Mouse (Mus musculus) neural tube, embryonic 15.5 days (tissue): ENCODE data around the gene D430042O09Rik. TPM values are rescaled to one million over a fixed set of nuclear protein-coding genes. Genes with fewer than 3 reads are reported as not detected.
A peak's percentile ranks its signal among the peaks of the same experiment; 100 is the strongest.

Experiments used
- ATAC-seq: fragments of 200-750 bp; cut with Nextera tagmentation; 2 replicates; pipeline ENCODE4 v1.8.0; 2017; ENCODE audit warnings: mild to moderate bottlenecking, moderate TSS enrichment, moderate library complexity; ENCODE audit not compliant: low FRiP score
- H3K27ac ChIP-seq: fragments of 300-500 bp; sonication (generic); replicated peaks from 2 replicates; pipeline ENCODE4 v1.5.1; 2015; ENCODE audit warnings: mild to moderate bottlenecking, inconsistent platforms
- H3K27me3 ChIP-seq: fragments of 300-500 bp; sonication (generic); replicated peaks from 2 replicates; pipeline ENCODE4 v1.6.1; 2015; ENCODE audit warnings: inconsistent platforms
- H3K36me3 ChIP-seq: fragments of 300-500 bp; sonication (generic); 2 replicates; pipeline ENCODE4 v1.6.1; 2015; ENCODE audit warnings: inconsistent platforms
- H3K4me1 ChIP-seq: fragments of 300-500 bp; sonication (generic); 2 replicates; pipeline ENCODE4 v1.6.1; 2015; ENCODE audit warnings: inconsistent platforms
- H3K4me2 ChIP-seq: fragments of 300-500 bp; sonication (generic); 2 replicates; pipeline ENCODE4 v1.6.1; 2015; ENCODE audit warnings: inconsistent platforms, mild to moderate bottlenecking, moderate library complexity
- H3K4me3 ChIP-seq: fragments of 300-500 bp; sonication (generic); replicated peaks from 2 replicates; pipeline ENCODE4 v1.5.1; 2015; ENCODE audit warnings: mild to moderate bottlenecking, inconsistent platforms
- H3K9ac ChIP-seq: fragments of 300-500 bp; sonication (generic); replicated peaks from 2 replicates; pipeline ENCODE4 v1.6.1; 2015; ENCODE audit warnings: mild to moderate bottlenecking, inconsistent platforms
- H3K9me3 ChIP-seq: fragments of 300-500 bp; sonication (generic); replicated peaks from 2 replicates; pipeline ENCODE4 v1.6.1; 2016; ENCODE audit warnings: inconsistent platforms
- WGBS: fragments of 180-500 bp; shearing (Covaris S2); methylation state at CpG from one replicate; pipeline ENCODE4 v1.1.7; 2015; ENCODE audit warnings: mixed read lengths; 5-methylcytosine and 5-hydroxymethylcytosine counted together
- polyA plus RNA-seq: library from polyadenylated mRNA; unstranded; fragments of >200 nt; fragmentation: Nextera tagmentation; extraction: Ambion mirVana; gene quantifications from 2 replicates; pipeline ENCODE4 v1.2.1, GENCODE M21; 2015

Gene D430042O09Rik
- polyA plus RNA-seq, 1 experiment from 2014 or later, result 5.4 TPM

DNA sequence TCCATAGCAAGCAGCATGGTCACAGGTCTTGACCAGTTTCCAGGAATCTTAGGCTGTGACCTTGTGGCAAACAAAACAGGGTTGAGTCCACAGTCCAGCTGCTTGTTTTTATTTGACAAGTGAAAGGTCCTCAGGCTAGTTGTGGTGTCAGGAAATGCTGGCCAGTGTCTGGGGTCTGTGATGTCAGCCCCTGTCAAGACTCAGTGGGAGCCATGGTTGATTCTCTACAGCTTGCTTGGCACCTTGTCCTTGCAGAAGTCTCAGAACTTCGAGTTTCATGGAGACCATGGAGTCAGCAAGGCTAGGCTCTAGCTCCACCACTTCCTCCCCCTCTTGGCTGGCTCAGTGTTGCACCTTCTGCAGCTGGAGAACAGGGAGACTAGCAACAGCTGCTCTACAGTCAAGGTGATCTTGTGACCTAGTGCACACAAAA lies 33.6 kb downstream of the D430042O09Rik start:
- Histone ChIP-seq H3K4me3 (no peak overlapping the region), H3K27me3 (no peaks in the 10 kb centered on the region), H3K4me1 (no peaks in the 10 kb centered on the region), H3K4me2 (no peak overlapping the region), H3K9me3 (no peaks in the 10 kb centered on the region), H3K36me3 (no peaks in the 10 kb centered on the region), H3K27ac (no peak overlapping the region), H3K9ac (no peak overlapping the region)
- WGBS, result 52% methylated on average over 1 of the region's 1 CpGs
- ATAC-seq, result no peak

DNA sequence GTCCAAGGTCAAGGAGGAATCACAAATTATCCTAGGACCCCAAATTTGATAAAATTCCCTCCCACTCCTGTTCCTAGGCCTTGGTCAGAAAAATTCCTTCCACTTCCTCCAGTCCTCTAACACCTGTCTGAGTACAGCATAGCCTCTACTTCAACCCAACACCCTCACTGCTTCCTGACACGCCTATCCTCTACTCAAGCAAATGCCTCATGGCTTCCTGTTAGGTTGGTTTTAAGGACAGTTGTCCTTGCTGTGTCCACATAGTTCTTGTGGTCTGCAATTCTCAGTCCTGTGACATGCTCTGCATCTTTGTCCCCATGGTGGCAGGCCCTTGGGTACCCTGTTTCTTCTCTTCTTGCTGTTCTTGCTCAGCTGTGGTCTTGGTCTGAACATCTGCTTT lies 37.1 kb downstream of the D430042O09Rik start:
- 90% methylated on average over 1 of the region's 1 CpGs for WGBS
- no peak overlapping the region for H3K4me2 ChIP-seq
- ATAC-seq, result no peak
- no peak overlapping the region for H3K4me3 ChIP-seq
- no peaks in the 10 kb centered on the region for H3K4me1 ChIP-seq
- H3K9ac ChIP-seq, result no peak overlapping the region
- no peaks in the 10 kb centered on the region for H3K9me3 ChIP-seq
- H3K36me3 ChIP-seq, result no peaks in the 10 kb centered on the region
- H3K27me3 ChIP-seq, result no peaks in the 10 kb centered on the region
- no peak overlapping the region for H3K27ac ChIP-seq

GRCm38 (mm10) chr7:125746621-125747315 lies 39.1 kb downstream of the D430042O09Rik start:
- H3K4me1 ChIP-seq, result no peaks in the 10 kb centered on the region
- H3K27ac ChIP-seq, result no peak overlapping the region
- no peak for ATAC-seq

DNA sequence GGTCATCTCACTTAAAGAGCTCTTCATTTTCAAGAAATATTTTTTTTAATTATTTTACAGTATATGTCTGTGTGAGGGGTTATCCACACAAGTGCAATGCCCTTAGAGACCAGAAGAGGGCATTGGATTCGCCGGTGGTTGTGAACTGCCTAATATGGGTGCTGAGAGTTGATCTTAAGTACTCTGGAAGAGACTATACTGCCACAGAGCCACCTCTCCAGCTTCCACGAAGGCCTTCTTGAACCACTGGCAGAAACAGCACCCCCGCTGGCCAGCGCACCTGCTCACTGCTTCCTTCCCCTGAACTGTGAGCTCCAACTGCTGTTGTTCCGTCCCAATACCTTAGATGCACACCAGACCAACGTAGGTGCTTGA lies 39.6 kb downstream of the D430042O09Rik start:
- no peaks in the 10 kb centered on the region for H3K9me3 ChIP-seq
- no peak overlapping the region for H3K27ac ChIP-seq
- no peak overlapping the region for H3K9ac ChIP-seq
- ATAC-seq, result no peak
- no peak overlapping the region for H3K4me3 ChIP-seq
- no peaks in the 10 kb centered on the region for H3K36me3 ChIP-seq
- no peak overlapping the region for H3K4me2 ChIP-seq
- no peaks in the 10 kb centered on the region for H3K4me1 ChIP-seq
- WGBS, result 65% methylated on average over 7 of the region's 7 CpGs
- H3K27me3 ChIP-seq, result no peaks in the 10 kb centered on the region

More at GRCm38 (mm10) chr7:125746621-125747315, 39.1 kb downstream of the D430042O09Rik start:
- WGBS, result 93% methylated on average over 2 of the region's 2 CpGs
- Histone ChIP-seq H3K36me3 (no peaks in the 10 kb centered on the region), H3K9ac (no peak overlapping the region), H3K9me3 (no peaks in the 10 kb centered on the region), H3K4me3 (no peak overlapping the region), H3K4me2 (no peak overlapping the region), H3K27me3 (no peaks in the 10 kb centered on the region)

DNA sequence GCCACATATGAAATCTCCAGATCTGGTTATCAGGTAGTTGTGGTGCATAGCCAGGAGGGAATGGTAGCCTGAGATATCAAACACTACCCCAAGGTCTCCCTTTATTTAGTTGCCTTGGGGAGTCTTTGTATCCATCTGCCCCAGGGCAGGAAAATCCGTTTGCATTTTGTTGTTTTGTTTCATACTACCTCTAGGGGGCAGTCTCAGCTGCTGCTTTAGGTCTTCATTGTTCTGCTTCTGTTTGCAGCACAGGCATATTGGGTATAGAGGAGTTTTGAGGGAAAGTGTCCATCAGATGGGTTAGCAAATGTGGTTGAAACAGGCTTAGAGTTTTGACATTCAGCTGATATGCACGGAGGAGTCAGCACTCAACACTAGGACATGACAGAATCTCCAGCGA lies 40.5 kb downstream of the D430042O09Rik start:
- Histone ChIP-seq H3K36me3 (no peaks in the 10 kb centered on the region), H3K9me3 (no peaks in the 10 kb centered on the region), H3K4me2 (no peak overlapping the region), H3K27me3 (no peaks in the 10 kb centered on the region), H3K4me1 (no peaks in the 10 kb centered on the region), H3K27ac (no peak overlapping the region), H3K9ac (no peak overlapping the region), H3K4me3 (no peak overlapping the region)
- WGBS, result 59% methylated on average over 3 of the region's 3 CpGs
- no peak for ATAC-seq

DNA sequence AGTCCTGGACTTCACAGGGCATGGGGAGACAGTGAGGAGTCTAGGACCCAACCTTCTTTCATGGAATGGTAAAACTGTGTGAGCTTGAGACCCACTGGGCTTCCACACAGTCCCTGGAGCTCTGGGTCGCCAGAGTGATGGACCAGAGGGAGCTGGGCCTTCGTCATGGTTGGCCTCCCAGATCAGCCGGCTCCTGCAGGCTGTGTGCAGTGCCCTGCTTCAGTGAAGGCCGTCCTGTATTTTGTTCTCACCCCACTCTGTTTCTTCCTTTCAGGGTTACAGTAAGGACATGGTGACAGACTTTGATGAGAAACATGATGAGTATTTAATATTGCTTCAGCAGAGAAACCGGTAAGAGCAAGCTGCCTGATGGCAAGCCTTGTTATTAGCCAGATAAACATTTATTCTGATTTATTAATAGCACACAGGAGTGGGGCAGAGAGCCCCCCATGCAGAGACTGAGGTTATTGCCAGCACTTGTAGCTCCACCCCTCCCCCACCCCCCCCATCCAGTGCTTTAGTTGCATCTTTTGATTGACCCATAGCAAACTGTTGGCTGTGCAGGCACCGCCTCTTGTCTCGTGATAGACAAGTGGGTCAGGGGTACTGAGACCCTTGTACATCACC lies 45.1 kb downstream of the D430042O09Rik start:
- H3K36me3 ChIP-seq, result no peaks in the 10 kb centered on the region
- no peak overlapping the region for H3K27ac ChIP-seq
- H3K27me3 ChIP-seq, result no peaks in the 10 kb centered on the region
- H3K4me2 ChIP-seq, result no peak overlapping the region
- no peaks in the 10 kb centered on the region for H3K4me1 ChIP-seq
- no peaks in the 10 kb centered on the region for H3K9me3 ChIP-seq
- no peak overlapping the region for H3K4me3 ChIP-seq
- H3K9ac ChIP-seq, result no peak overlapping the region
- no peak for ATAC-seq
- 79% methylated on average over 7 of the region's 7 CpGs for WGBS

DNA sequence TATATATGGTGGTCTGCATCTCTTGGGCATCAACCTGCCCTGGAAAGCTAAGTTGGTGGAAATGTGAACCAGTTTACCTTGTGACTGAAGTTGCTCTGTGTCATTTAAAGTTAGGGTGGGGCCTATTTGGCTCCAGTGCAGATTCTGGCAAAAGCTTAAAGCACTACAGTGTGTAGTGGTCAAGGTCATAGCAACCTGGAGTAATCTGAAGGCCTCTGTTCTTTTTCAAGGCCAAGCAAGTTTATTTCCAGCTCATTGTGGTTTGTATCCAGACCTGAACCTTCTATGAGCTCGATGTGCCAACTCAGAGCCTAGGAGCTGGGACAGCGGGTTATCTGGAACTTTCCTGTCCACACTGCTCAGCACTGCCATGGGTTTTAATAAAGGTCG lies 45.6 kb downstream of the D430042O09Rik start:
- H3K27ac ChIP-seq, result no peak overlapping the region
- ATAC-seq, result no peak
- no peaks in the 10 kb centered on the region for H3K36me3 ChIP-seq
- H3K9ac ChIP-seq, result no peak overlapping the region
- 93% methylated on average over 3 of the region's 3 CpGs for WGBS
- H3K4me1 ChIP-seq, result no peaks in the 10 kb centered on the region
- no peak overlapping the region for H3K4me3 ChIP-seq
- no peaks in the 10 kb centered on the region for H3K9me3 ChIP-seq
- H3K27me3 ChIP-seq, result no peaks in the 10 kb centered on the region
- no peak overlapping the region for H3K4me2 ChIP-seq

DNA sequence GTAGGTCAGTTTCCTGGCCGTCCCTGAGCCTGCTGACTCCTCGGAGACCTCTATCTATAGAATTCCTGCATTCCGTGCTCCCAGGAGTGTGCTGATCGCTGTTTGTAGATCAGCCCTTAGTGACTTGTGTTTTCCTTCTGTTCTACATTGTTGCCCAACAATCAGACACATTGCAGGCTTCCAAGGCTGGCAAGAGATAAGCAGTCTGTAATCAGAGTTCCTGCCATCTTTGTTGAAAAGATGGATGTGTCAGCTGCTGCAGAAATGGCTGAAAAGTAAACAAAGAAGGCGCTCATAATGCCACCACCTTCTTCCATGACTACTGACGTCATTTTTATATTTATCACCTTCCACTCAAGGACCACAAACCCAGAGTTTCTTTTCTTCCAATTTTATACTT lies 49.1 kb downstream of the D430042O09Rik start:
- no peak overlapping the region for H3K4me2 ChIP-seq
- ATAC-seq, result no peak
- H3K9me3 ChIP-seq, result no peaks in the 10 kb centered on the region
- WGBS, result 74% methylated on average over 6 of the region's 6 CpGs
- 0 out of 2 replicates have a peak, but pooled peaks cover 1% of the 10 kb centered on the region for H3K4me1 ChIP-seq
- no peak overlapping the region for H3K4me3 ChIP-seq
- no peak overlapping the region for H3K9ac ChIP-seq
- no peaks in the 10 kb centered on the region for H3K27me3 ChIP-seq
- H3K27ac ChIP-seq, result no peak overlapping the region
- peaks cover 10% of the 10 kb centered on the region; the same call in 1 of the 2 replicates for H3K36me3 ChIP-seq

- no peaks in the 10 kb centered on the region for H3K9me3 ChIP-seq
- no peak overlapping the region for H3K9ac ChIP-seq
- H3K27ac ChIP-seq, result no peak overlapping the region
- peaks cover 10% of the 10 kb centered on the region; the same call in 1 of the 2 replicates for H3K36me3 ChIP-seq
- peaks cover 5% of the 10 kb centered on the region for H3K4me1 ChIP-seq
- no peak for ATAC-seq
- no peaks in the 10 kb centered on the region for H3K27me3 ChIP-seq
- no peak overlapping the region for H3K4me3 ChIP-seq
- 91% methylated on average over 6 of the region's 6 CpGs for WGBS
- H3K4me2 ChIP-seq, result no peak overlapping the region
Measured at GRCm38 (mm10) chr7:125757896-125758623, 50.4 kb downstream of the D430042O09Rik start.

GRCm38 (mm10) chr7:125762289-125762688 lies 54.6 kb downstream of the D430042O09Rik start:
- 53% methylated on average over 2 of the region's 2 CpGs for WGBS
- ATAC-seq, result no peak
- Histone ChIP-seq H3K9ac (no peak overlapping the region), H3K4me3 (no peak overlapping the region), H3K4me2 (no peak overlapping the region), H3K36me3 (peaks cover 10% of the 10 kb centered on the region; the same call in 1 of the 2 replicates), H3K27ac (no peak overlapping the region), H3K27me3 (no peaks in the 10 kb centered on the region), H3K4me1 (peaks cover 17% of the 10 kb centered on the region), H3K9me3 (no peaks in the 10 kb centered on the region)

- Histone ChIP-seq H3K27me3 (no peaks in the 10 kb centered on the region), H3K4me2 (no peak overlapping the region), H3K4me3 (no peak overlapping the region), H3K9ac (no peak overlapping the region), H3K36me3 (peaks cover 10% of the 10 kb centered on the region; the same call in 1 of the 2 replicates), H3K9me3 (no peaks in the 10 kb centered on the region), H3K4me1 (peaks cover 22% of the 10 kb centered on the region), H3K27ac (peak overlapping the region; percentile 51; the same call in 1 of the 2 replicates)
- ATAC-seq, result peak; percentile 32; the same call in 1 of the 2 replicates
- 21% methylated on average over 7 of the region's 7 CpGs for WGBS
Measured at GRCm38 (mm10) chr7:125762883-125763830, 55.5 kb downstream of the D430042O09Rik start.
